Mouse (Mus musculus) kidney, postnatal 36 days (tissue): ENCODE results near the gene Prl2a1.
"Not testable (repeated sequence)": the region's sequence is repeated elsewhere in the genome, so short reads cannot be mapped to it uniquely, and the experiment has no call there.

Experiments
- DNase-seq, 2 experiments: peaks; one replicate each; pipeline ENCODE4 v3.0.0; 2021 to 2022; ENCODE audit warnings: mixed read lengths in 2 of 2

The Prl2a1 gene

DNA sequence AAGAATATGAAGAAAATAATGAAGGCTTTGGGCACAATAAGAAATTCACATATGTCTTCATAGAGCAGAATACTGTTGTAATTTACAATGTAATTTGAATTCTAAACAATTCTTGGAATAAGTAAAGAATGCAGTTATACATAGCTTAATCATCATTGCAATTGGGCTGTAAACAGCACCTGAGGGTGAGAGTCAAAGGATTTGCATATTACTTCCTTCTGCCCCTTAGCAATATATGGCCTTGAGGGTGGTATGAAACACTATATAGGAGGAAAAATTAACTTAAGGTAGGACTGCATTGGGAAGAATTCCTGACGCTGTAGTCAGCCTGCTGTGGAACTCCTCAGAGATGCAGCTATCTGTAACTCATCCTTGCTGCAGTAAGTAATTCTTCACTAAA, at the start of gene Prl2a1:
Gene Prl2a1, plus strand, starts transcription at position 301 of the 400 bp plus-strand sequence.
- DNase-seq = no peak

DNA sequence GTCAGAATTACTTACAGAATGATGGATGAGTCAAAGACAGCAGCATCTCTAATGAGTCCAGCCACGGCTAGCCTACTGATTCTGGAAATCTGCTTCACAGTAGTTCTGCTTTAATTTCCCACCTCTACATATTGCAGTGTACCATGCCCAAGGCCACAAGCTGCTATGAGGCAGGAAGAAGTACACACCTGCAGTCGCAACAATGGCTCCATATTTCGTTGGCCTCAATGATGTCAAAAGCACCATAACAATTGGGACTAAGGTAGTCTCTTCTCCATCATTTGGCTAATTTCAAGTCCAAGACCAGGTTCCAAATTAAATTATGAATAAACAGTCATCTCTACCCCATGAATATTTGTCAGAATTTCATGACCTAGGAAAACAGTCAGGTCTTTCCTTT, 20.8 kb upstream of the Prl2a1 start, which contains the start of gene Prl7c1:
Gene Prl7c1, minus strand, starts transcription at position 101 of the 400 bp plus-strand sequence.
- not testable (repeated sequence) for DNase-seq

- no peak for DNase-seq
Measured at GRCm38 (mm10) chr13:27799303-27799702, 2.2 kb upstream of the Prl2a1 start.

DNA sequence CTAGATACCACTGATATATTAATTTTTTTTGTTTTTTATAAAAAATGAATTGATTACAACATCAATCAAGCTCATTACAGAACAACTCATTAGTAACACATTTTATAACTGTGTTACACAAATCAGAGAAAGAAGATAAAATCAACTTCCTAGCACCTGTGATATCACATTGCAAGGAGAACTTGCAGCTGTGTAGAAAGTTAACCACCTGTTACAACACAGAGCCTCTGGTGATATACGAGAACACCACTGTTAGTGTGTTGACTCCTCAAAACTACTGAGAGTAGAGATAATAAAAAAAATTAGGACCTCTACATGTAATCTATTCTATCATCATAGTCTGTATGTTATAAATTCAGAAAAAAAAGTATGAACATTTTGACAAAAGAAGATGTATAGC, 1.3 kb downstream of the Prl2a1 start:
- DNase-seq = no peak

- DNase-seq = no peak
Measured at GRCm38 (mm10) chr13:27849042-27849441, 47.6 kb downstream of the Prl2a1 start, which contains the start of gene Prl2c1. Gene Prl2c1 (plus strand): TSS chr13:27849342.
